Mouse (Mus musculus) mouse embryonic stem cell (cell line): ENCODE results near the gene Padi3.

Source experiments
- in situ Hi-C, 2 experiments: fragments of 300-500 bp; cut with MboI; formaldehyde crosslinking; loops; 1 replicate in 1 of 2; 3 replicates in 1 of 2; pipeline ENCODE4 v1.14.3; 2019 to 2020; ENCODE audit warnings: low sequenced_read_pairs in 2 of 2, low pct_unique_long_range_greater_than_20kb in 1 of 2, mixed read lengths in 1 of 2; ENCODE audit not compliant: unreplicated experiment in 1 of 2

Padi3 gene

DNA sequence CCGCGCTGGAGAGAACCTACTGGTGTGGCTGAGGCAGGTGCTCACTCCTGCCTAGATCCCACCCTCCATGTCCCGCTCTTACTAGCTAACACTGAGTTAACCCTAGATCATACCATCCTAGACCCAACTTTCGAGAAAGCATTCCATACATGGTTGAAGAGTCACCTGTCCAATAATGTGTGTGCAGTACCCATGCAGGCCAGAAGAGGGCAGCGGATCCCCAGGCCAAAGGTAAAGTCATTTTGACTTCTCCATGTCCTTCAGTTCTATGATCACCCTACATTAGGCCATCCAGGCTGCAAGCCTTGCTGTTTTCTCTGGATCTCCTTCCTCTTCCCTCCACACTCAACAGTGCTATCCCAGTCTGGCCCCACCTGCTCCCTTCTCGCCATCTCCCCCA is 21.5 kb downstream of the Padi3 start:
- in situ Hi-C loops, result loop anchor here in 1 of 2 experiments (10.0 kb wide), 1 partner anchor 116 kb away; the partner anchor contains the start of gene Padi2

DNA sequence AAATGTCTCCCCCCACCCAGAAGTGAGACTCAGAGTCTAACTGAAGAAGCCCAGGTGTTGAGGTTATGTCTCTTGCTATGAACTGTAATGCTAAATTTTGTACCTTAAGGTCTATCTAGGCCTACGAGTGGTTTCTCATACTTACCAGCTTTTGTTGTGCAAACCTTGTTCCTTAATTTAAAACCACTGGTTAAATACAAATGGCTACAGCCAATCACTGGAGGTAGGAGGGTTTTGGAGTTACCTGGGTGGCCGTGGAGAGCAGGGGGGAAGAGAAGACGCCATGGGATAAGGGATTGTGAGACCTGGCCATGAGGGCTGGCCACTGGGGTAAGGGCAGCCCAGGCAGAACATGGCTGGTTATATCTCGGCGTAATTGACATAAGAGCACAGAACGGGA is 22.2 kb downstream of the Padi3 start:
- in situ Hi-C loops, result loop anchor here in 1 of 2 experiments (10.0 kb wide), 1 partner anchor 117 kb away; the partner anchor contains the start of gene Padi2

DNA sequence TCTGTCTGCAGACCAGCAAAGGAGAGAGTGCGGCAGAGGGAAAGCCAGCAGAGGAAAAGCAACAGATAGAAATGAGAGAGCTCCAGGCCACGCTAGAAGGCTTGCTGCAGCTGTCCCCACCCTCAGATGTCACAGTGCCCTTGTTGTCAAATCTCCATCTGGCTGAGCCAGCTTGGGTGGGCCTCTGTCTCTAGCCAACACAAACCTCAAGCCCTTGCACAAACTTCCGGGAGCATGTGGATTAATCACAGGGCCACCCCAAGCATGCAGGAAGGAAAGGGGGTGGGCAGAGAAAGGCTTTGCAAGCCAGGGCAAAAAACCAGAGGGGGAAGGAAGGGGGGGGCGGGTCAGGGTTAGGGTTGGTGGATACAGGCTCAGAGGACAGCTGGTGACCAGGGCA is 23.0 kb downstream of the Padi3 start:
- in situ Hi-C loops, result loop anchor here in 1 of 2 experiments (10.0 kb wide), 1 partner anchor 117 kb away; the partner anchor contains the start of gene Padi2

DNA sequence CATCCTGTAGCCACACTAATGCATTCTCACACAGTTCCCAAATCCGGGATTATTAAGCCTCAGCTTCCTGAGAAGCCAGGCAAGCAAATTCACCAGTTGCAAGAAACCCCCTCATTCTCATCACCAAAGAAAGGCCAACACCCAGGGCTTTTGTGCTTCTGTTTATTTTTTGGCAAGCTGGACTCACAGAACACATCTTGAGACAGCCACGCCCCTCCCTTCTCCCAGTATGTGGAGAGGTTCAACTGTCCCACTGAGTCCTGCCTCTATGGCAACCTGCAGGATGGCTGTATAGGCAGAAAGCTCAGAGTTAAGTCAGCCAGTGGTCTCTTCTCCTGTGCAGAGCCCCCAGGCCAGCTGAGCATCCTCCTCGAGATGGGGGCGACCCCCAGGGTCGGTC is 25.2 kb downstream of the Padi3 start:
- in situ Hi-C loops, result loop anchor here in 1 of 2 experiments (10.0 kb wide), 1 partner anchor 120 kb away; the partner anchor contains the start of gene Padi2

DNA sequence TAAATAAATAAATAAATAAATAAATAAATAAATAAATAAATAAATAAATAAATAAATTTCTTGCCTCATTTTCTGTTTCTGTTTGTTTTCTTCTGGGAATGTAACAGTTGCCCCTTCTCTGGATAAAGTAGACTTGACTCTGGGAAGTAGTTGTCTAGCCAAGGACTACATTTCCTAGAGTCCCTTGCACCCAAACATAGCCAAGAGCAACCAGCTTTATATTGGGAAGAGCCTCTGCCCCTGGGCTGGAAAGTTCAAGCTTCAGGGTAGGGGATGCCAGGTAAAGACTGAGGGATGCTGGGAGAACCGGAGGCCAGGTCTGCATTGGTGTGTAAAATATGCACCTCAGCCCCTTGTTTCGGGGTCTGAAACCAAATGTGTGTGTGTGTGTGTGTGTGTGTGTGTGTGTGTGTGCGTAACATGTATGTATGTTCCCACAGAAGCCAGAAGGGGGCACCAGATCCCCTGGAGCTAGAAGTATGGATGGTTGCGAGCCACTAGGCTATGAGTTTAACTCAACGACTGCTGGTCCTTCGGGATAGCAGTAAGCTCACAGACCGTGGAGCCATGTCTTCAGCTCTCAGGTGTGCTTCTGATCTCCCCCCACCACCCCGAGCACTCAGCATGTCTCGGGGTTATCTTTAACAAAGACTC is 26.0 kb downstream of the Padi3 start:
- in situ Hi-C loops, result loop anchor here in 1 of 2 experiments (10.0 kb wide), 1 partner anchor 120 kb away; the partner anchor contains the start of gene Padi2

DNA sequence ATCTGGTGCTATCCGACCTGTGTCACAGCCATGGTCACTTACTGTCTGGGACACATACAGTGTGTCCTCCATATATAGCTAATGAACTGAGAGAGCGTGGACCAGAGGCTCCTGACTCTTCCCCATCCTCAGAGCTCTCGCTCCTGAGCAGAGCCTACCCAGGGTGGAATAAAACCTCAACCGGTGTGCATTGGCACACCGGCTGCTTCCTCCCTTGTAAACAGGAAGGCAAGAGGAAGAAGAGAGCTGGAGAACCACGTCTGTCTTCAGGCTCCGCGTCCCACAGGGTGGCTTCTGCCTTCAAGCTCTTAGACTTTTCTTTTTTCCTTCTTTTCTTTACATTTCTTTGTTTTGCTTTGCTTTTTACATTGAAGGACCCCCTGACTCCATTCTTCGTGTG is 27.6 kb downstream of the Padi3 start:
- in situ Hi-C loops, result loop anchor here in 1 of 2 experiments (10.0 kb wide), 1 partner anchor 122 kb away; the partner anchor contains the start of gene Padi2

DNA sequence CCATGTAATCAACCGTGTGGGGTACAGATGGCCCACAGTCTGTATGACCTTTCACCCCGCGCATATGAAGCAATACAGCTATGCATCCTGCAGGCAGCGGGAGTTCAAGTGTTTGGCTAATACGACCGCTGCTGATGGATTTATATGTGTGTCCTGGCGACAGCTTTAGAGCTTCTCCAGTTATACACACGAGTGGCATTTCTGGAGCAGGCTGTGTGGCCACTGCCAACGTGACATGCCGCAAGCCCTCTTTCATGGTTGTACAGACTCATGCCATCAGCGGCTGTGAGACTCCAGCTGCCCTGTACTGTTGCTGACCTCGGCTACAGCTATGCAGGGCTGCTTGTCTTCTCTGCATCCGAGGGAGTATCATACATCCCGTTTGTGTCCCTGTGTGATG is 29.9 kb downstream of the Padi3 start:
- in situ Hi-C loops, result loop anchor here in 1 of 2 experiments (10.0 kb wide), 1 partner anchor 124 kb away; the partner anchor contains the start of gene Padi2

DNA sequence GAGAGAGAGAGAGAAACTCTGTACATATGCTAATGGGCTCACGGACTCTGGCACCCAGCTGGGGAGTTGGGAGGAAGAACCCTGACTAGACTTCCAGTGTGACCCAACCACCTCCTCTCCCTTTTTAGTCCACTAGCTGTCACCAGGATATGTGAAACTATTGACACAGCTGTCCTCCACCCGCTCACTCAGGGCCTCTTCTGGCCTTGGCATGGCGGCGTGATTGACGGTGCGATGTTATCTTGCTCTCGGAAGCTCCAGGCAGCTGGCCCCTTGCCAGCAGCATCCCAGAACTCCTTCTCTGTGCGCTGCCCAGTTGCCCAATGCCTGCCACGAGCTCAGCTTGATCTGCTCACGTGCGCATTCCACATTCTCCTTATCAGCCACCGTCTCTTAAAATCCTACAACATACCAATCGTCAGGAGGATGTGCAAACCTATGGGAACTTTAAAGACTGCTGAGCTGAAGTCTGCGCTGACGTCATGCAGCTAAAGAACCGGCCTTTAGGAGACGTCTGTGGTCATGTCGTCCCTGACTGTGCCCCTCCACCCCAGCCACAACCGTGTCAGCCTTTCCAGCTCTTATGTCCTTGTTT is 30.5 kb downstream of the Padi3 start:
- in situ Hi-C loops, result loop anchor here in 1 of 2 experiments (10.0 kb wide), 1 partner anchor 125 kb away; the partner anchor contains the start of gene Padi2

DNA sequence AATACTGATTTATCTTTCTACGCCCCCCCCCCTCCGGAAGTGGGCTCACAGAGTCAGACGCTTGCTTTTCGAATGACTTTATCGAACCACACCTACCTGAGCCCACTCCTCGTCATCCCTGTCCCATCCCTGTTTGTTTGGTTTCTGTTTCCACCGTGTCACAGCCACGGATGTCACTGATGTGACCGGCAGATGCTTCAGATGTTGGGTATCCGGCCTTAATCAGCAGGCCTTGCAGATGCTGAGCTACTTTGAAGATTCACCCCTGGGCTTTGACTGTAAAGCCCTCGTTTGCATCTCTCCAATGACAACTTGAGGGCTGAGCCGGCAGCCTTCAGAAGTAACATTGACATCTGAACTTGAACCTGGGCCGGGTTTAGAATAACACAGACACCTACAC is 33.8 kb downstream of the Padi3 start:
- in situ Hi-C loops, result no loop called here

DNA sequence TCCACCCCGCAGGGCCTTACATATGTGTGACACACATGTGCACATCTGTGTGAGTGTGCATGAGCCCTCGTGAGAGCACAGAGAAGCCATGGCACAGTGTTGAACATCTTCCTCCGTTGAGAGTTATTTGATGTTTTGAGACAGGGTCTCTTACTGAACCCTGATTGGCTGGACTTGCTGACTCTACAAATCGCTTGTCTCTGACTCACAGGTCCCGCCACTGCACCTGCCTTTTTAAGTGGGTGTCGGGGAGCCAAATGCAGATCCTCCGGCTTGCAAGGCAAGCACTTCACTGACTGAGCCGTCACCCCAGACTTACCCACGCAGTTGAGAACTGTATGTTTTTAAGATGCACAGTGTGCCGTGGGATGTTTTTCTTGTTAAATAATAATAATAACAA is 34.6 kb downstream of the Padi3 start:
- in situ Hi-C loops, result no loop called here

DNA sequence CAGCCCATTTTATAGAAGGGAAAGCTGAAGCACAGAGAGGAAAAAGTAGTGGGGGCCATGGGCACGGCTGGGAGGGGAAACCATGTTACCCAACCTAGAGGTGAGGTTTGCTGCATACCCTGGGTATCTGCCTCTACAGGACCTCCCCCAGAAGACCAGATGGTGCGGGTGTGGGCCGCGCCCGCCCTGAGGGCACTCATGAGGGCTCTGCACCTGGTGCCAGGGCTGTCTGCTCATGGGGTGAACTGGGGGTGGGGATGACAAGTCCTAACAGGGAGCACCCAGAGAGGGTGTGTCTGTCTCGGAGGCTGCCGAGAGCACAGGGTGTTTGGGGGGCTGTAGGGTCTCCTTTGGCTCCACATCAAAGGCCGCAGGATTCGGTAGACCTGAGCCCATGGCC is 35.6 kb downstream of the Padi3 start:
- in situ Hi-C loops, result no loop called here

DNA sequence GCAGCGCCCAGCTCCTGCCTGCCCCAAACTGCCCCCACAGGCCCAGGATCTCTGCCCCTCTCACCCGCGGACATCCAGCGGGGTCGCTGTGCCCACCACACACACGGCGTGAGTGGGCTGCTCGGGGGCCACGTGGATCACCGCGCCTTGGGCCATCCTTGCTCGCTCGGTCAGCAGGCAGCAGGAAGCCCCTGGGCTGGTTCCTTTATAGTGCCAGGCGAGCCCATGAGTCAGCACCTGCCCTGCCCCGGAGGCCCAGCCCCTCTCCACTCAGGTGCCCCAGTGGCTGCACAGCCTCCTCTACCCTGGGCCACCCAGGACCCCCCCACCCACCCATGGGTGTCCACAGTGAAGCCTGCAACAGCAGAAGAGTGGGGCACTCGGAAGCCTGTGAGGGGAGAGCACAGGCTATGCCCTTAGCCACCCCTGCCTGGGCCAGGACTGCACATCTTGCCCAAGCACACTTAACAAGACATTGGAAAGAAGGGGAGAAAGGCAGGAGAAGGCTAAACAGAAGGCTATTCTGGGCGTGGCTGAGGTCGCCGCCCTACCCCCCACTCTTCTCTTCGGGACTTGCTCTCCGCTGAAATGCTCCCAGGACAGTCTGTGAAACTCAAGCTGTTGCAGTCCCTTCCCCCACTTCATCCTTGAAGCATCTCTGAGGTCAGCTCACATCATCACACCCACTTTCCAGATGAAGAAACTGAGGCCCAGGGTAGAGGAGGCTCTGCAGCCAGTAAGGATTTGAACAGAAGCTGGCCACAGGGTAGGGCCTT is 36.2 kb downstream of the Padi3 start, which contains the start of gene Padi4:
Padi4 (minus strand) TSS at position 212 of the 776 bp plus-strand sequence.
- in situ Hi-C loops, result no loop called here

DNA sequence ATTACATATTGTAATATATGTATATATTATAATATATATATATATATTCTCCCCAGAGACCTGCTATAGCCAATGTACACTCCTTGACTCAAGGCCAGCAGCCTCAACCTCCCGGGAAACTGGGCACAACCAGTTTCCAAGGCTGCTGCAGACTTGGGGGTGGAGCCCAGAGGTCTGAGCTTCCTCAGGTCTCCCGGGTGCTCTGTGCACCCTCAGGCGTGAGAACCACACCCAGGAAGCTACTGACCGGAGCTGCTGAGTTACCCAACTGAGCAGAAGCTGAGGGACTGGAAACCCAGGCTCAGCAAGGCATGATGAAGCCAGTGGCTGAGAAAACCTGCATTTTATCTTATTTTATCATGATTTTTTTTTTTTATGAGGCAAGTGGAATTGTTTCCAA is 39.4 kb downstream of the Padi3 start:
- in situ Hi-C loops, result no loop called here

DNA sequence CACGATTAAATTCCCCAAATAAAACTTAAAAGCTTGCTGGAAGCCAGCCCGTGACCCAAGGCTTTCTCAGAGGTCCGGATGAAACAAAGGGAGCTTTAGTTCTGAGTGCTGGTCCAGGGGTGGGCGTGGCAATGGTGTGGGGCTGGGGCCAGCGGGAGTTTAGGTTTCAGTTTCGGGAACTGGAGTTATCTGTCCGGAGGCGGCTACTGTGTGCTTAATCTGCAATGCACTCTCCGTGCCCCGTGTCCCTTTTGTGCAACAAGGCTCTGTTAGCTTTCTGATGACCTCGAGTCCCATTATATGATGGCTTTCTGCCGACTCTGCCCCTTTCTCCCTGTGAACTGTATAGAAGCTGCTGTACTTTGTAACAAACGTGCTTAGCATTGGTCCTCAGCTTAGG is 40.0 kb downstream of the Padi3 start:
- in situ Hi-C loops, result no loop called here

DNA sequence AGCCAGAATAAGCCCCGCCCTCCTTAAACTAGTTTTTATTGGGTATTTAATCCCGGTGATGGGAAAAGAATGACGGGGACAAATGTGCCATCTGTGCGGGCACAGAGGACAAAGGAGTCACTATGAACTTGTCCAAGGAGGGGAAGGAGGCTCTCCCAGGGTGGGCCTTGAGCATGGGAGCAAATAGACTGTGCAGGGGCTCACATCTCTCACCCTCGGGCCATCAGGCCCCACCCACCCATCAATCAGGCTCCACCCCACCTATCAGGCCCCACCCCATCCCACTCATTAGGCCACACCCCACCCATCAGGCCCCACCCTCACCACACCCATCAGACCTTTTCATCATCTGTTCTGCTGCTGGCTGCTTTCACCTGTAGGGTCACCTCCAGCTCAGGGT is 41.5 kb downstream of the Padi3 start:
- in situ Hi-C loops, result no loop called here

DNA sequence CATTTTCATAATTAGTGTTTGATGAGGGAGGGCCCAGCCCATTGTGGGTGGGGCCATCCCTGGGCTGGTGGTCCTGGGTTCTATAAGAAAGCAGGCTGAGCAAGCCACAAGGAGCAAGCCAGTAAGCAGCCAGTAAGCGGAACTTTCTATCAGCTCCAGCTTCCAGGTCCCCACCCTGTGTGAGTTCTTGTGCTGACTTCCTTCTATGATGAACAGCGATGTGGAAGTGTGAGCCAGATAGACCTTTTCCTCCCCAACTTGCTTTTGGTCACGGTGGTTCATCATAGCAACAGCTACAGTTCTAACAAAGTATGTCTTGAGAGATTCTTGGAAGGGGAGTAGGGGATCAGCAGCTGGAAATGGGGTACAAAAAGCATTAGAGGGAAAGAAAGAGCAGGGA is 44.5 kb downstream of the Padi3 start:
- in situ Hi-C loops, result no loop called here

DNA sequence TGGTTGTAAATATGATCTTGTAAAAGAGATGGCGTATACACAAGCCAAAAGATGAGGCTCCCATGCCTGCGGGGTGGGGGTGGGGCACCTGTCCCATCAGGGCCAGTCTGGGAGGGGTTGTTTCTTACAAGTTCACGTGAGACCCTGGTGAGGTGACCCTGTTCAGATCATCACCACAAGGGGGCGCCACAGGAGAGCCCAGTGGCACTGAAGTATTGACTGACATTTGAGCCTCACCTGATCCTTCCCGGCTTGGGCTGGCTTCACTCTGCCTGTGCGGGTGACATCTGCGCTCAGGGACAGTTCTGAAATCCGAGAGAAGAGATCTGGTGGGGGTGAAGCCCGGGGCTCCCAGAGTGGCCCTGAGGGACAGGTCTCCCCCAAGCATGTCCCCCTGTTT is 47.3 kb downstream of the Padi3 start:
- in situ Hi-C loops, result no loop called here

DNA sequence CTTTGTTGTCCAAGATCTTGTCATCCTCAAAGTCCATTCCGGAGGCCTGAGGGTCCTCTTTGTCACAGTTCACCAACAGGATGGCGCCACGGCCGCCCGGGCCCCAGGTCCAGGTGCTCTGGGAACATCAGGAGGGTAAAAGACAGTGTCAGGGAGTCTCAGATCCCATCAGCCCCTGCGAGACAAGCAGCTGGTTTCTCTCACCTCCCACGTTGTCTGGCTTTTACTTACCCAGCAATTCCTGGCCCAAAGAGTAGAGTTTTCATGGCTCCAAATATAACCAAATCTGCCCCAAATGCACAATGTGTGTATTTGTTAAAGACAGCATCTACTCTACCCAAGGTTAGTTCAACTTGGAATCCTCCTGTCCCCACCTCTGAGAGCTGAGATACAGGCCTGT is 48.8 kb downstream of the Padi3 start:
- in situ Hi-C loops, result no loop called here

DNA sequence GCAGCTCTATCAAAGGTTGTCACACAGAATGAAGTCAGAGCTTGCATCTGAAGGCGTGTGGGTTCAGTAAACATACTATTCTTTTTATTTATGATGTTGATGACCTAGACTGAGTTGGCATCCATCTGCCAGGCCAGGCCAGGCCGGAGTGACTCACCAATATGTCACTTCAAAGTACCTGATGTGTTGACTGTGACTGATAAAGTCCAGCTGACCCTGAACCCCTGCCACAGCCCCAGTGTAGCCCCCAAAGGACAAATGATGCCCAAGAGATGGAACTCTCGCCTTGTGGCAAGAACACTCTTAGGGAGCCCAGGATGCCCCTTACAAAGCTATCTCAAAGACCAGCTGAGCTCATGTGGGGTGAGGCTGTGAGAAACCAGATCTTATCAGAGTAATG is 54.6 kb downstream of the Padi3 start:
- in situ Hi-C loops, result no loop called here
